Mouse (Mus musculus) retina, postnatal 1 day (tissue): ENCODE results near the gene Lrp5.
A peak's percentile ranks its signal among the peaks of the same experiment; 100 is the strongest.

ENCODE experiments used
- DNase-seq: peaks from one replicate; pipeline ENCODE4 v3.0.0-alpha.2; 2012

Gene Lrp5

GRCm38 (mm10) chr19:3686215-3686894 is at the start of gene Lrp5:
Gene Lrp5 (minus strand): TSS chr19:3686564.
- DNase-seq, result peak; percentile 68

GRCm38 (mm10) chr19:3736001-3736400 is 49.6 kb upstream of the Lrp5 start:
- no peak for DNase-seq

- DNase-seq, result no peak
Observed at GRCm38 (mm10) chr19:3730781-3731646, 44.6 kb upstream of the Lrp5 start.

GRCm38 (mm10) chr19:3728901-3729300 is 42.5 kb upstream of the Lrp5 start:
- no peak for DNase-seq

DNA sequence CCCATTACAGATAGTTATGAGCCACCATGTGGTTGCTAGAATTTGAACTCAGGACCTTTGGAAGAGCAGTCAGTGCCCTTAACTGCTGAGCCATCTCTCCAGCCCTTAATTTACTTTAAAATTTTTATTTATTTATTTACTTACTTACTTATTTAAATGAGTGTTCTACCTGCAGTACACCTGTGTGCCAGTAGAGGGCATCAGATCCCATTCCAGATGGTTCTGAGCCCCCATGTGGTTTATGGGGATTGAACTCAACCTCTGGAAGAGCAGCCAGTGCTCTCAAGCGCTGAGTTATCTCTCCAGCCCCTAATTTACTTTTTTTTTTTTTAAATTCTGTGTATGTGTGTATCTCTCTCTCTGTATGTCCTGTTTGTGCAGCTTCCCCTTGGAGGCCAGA is 38.4 kb upstream of the Lrp5 start:
- DNase-seq, result peak; percentile 87

- peak; percentile 57 for DNase-seq
Observed at GRCm38 (mm10) chr19:3723904-3724303, 37.5 kb upstream of the Lrp5 start.

- DNase-seq, result no peak
Observed at GRCm38 (mm10) chr19:3723170-3723569, 36.8 kb upstream of the Lrp5 start.

- DNase-seq, result peak; percentile 65
Observed at GRCm38 (mm10) chr19:3719362-3719891, 33.1 kb upstream of the Lrp5 start.

DNA sequence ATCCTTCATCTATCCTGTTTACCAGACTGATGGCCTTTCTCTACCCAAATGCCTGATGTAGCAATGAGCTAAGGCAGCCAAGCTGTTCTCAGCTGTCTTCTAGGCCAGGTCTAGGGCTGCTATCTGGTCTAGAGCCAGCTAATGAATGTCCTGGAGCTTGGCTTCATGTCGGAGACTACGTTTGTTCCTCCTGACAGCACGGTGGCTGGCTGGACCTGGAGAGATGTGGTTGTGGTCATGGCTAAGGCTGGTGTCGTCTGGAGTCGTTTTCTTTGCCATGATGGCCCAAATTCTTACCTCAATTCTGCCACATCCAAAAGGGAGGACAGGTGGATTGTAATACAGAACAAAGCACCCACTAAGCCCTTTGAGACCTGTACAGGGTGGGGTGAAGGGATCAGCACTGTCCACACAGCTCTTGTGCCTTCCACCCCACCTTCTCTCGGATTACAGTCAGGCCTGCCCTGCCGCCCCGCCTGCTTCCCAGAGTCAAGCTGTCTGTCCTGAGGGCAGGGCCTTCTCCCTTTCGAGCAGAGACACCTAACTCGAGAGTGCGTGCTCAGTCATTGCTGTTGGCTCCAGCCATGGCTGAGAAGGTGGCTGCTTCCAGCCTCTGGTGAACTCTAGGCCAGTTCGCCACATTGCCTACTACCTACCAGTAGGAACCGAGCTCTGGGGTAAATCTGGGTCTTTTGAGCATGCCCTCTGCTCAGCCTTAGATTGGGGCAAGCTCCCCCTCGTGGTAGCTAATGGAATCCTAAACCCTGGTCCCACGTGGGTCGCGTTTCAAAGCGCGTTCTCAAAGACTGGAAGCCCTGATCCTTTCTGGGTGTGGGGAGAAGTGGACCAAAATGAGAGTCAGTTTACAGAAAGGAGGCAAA is 32.4 kb upstream of the Lrp5 start:
- peak; percentile 84 for DNase-seq

DNA sequence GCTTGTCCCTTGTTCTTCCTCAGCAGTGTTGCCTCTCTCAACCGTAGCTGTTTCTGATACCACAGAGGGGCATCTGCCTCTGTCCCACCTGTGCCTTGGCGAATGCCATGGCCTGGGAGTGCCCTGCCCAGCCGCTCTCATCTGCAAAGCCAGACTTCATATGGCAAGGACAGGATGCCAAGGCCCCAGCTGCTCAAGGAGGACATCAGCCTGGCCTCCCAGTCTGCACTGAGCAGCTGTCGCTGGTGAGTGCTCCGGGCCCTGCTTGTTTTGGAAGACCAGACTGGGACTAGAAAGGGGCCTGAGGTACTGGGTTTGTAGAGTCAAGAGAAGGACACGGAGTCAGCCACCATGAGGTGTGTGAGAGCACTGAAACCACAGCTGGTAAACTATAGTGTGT is 28.0 kb upstream of the Lrp5 start:
- no peak for DNase-seq

- no peak for DNase-seq
Observed at GRCm38 (mm10) chr19:3710436-3710835, 24.1 kb upstream of the Lrp5 start.

- no peak for DNase-seq
Observed at GRCm38 (mm10) chr19:3709013-3709787, 22.8 kb upstream of the Lrp5 start.

DNA sequence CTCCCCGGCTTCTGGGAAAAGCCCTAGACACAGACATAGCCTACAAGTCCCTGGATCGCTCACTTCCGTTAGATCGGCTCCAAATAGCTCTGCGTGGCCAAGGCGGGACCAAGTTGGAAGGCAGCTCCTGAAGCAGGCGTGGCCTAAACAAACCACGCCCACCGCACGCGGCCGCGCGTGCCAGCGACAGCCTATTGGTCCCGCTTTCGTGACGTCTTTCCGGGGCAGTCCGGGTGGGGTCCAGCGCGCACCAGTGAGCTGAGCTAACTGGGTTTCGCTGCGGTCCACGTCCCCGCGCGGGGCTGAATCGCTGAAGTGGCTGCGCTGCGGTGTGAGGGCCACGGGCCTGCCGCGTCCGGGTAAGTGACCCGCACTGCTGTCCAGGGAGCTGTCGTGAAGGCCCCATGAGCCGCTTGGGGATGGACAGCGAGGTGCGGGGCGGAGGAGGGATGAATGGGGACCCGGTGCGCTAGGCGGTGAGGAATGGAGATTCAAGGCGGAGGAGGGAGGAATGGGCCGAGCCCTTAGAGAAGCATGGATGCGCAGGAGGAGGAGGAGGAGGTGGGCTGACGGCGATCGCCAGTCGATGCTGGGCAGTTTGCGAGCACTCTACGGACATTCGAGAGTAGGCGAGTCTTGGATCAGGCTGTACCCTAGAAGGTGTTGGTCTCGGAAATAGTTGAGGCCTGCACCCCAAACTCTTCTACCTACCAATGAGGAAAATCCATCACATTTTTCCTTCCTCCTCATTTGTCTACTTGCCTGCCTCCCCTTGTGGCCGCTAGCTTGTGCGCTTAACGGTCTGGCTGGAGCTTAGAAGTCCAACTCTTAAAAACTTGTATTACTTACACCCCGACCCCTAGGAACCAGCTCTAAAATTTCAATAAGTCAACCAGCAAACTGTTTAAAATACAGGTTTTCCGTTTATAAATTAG is 22.0 kb upstream of the Lrp5 start, which contains the start of gene 1810055G02Rik:
Gene 1810055G02Rik, plus strand, starts transcription at position 216 of the 935 bp plus-strand sequence.
- DNase-seq, result peak; percentile 98

DNA sequence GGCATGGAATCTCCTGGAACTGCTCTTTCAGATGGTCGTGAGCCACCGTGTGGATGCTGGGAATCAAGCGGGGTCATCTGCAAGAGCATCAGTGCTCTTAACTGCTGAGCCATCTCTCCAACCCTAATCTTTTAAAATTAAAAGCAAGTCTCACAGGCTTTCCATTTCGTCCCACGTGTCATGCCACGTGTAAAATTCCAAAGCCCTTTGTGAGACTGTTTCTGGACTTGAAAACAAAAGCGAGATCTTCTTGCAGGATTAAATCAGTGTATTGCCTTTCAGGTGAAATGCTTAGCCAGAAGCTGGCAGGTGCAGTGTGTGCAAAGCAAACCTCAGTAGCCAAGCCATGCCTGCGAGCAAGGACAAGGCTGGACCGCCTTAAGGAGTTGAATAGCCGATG is 21.2 kb upstream of the Lrp5 start:
- DNase-seq, result no peak

GRCm38 (mm10) chr19:3706258-3706657 is 19.9 kb upstream of the Lrp5 start:
- peak; percentile 55 for DNase-seq

GRCm38 (mm10) chr19:3702460-3702859 is 16.1 kb upstream of the Lrp5 start:
- no peak for DNase-seq

DNA sequence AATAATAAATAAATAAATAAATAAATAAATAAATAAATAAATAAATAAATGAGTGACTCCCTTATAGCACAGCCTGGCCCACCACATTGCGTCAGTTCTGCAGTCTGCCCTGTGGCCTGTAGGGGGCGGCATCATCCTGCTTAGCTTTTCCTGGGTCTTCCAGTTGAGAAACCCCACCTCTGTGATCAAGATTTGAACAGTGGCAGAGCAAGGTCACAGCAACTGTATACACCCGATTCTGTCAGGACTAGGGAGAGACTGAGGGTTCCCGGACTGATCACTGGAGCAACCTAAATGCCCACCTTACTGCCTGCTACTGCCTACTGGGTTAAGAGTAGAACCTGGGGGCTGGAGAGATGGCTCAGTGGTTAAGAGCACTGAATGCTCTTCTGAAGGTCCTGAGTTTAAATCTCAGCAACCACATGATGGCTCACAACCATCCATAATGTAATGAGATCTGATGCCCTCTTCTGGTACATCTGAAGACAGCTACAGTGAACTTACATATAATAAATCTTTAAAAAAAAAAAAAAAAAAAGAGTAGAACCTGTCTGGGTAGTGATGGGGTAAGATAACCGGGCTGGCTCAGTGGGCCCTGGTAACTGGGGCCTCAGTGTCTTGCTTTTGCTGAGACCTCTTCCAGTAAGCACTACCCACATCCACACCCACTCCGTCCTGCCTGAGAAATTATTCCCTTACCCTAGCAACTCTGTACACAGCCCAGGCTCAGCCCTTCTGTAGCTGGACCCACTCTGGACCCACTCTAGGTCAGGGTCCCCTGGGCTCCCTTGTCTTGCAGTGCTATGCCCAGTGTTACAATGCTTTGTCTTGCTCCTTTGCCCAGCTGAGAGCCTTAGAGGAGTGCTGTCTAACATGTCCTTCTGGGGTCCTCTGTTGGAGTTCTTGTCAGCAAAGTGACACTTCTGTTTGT is 13.4 kb upstream of the Lrp5 start:
- DNase-seq, result peak; percentile 88

GRCm38 (mm10) chr19:3698035-3698434 is 11.7 kb upstream of the Lrp5 start:
- no peak for DNase-seq

GRCm38 (mm10) chr19:3695976-3696375 is 9.6 kb upstream of the Lrp5 start:
- no peak for DNase-seq

- no peak for DNase-seq
Observed at GRCm38 (mm10) chr19:3695471-3695870, 9.1 kb upstream of the Lrp5 start.
